Mouse (Mus musculus) MEL (cell line): Measurements from ENCODE around the gene Dpp4. TPM values are rescaled to one million over a fixed set of nuclear protein-coding genes. Genes with fewer than 3 reads are reported as not detected.

ENCODE experiments used
- DNase-seq: peaks from one replicate; pipeline ENCODE4 v3.0.0; 2011; ENCODE audit warnings: low read depth, low spot score
- H3K27ac ChIP-seq: 2 replicates; pipeline ENCODE4 v1.5.1; 2012; ENCODE audit warnings: low read depth, mild to moderate bottlenecking, control low read depth, low read length, moderate library complexity; ENCODE audit not compliant: control insufficient read depth
- H3K27me3 ChIP-seq, 2 experiments: fragments of 150-350 bp in 1 of 2; sonication (generic) in 1 of 2; 2 replicates each; pipeline ENCODE4 v1.6.1; 2012; ENCODE audit warnings: low read length in 2 of 2, mild to moderate bottlenecking in 2 of 2, improper control_type of control experiment in 1 of 2, moderate library complexity in 1 of 2; ENCODE audit not compliant: insufficient read depth in 2 of 2, control insufficient read depth in 1 of 2
- H3K36me3 ChIP-seq, 2 experiments: 2 replicates each; pipeline ENCODE4 v1.6.1; 2012 to 2014; ENCODE audit warnings: low read length in 2 of 2, improper control_type of control experiment in 1 of 2, inconsistent platforms in 1 of 2, mild to moderate bottlenecking in 1 of 2; ENCODE audit not compliant: insufficient read depth in 2 of 2, control insufficient read depth in 1 of 2
- H3K4me1 ChIP-seq, 2 experiments: fragments of 150-350 bp in 1 of 2; sonication (generic) in 1 of 2; 2 replicates each; pipeline ENCODE4 v1.6.1; 2012; ENCODE audit warnings: low read length in 2 of 2, improper control_type of control experiment in 1 of 2, mild to moderate bottlenecking in 1 of 2; ENCODE audit not compliant: insufficient read depth in 2 of 2, control insufficient read depth in 1 of 2
- H3K4me3 ChIP-seq, 2 experiments: fragments of 150-350 bp in 1 of 2; sonication (generic) in 1 of 2; 2 replicates each; pipeline ENCODE4 v1.5.1; 2012; ENCODE audit warnings: low read depth in 2 of 2, low read length in 2 of 2, mild to moderate bottlenecking in 2 of 2, moderate library complexity in 2 of 2, control low read depth in 1 of 2, improper control_type of control experiment in 1 of 2; ENCODE audit not compliant: control insufficient read depth in 1 of 2, insufficient read depth in 1 of 2
- H3K79me2 ChIP-seq: 2 replicates; pipeline ENCODE4 v1.6.1; 2012; ENCODE audit warnings: mild to moderate bottlenecking, low read length, moderate library complexity; ENCODE audit not compliant: control insufficient read depth, poor library complexity, insufficient read depth
- H3K9ac ChIP-seq: 2 replicates; pipeline ENCODE4 v1.6.1; 2012; ENCODE audit warnings: low read depth, mild to moderate bottlenecking, control low read depth, low read length, moderate library complexity; ENCODE audit not compliant: control insufficient read depth, poor library complexity, severe bottlenecking
- H3K9me3 ChIP-seq: fragments of 150-350 bp; sonication (generic); replicated peaks from 2 replicates; pipeline ENCODE4 v1.6.1; 2012; ENCODE audit warnings: mild to moderate bottlenecking, low read length, improper control_type of control experiment, moderate library complexity; ENCODE audit not compliant: insufficient read depth
- BHLHE40 ChIP-seq: IDR thresholded peaks from 2 replicates; pipeline ENCODE4 v1.6.1; 2012; ENCODE audit warnings: low read depth, mild to moderate bottlenecking, inconsistent platforms, low read length, improper control_type of control experiment, borderline replicate concordance
- CHD1 ChIP-seq: IDR thresholded peaks from 2 replicates; pipeline ENCODE4 v1.6.1; 2012; ENCODE audit warnings: low read depth, mild to moderate bottlenecking, inconsistent platforms, low read length, improper control_type of control experiment
- CTCF ChIP-seq, 3 experiments: IDR thresholded peaks in 2 of 3; conservative IDR thresholded peaks in 1 of 3; 2 replicates each; pipeline ENCODE4 v1.5.1; 2011 to 2012; ENCODE audit warnings: low read length in 3 of 3, low read depth in 2 of 3, mild to moderate bottlenecking in 2 of 3, improper control_type of control experiment in 1 of 3, inconsistent platforms in 1 of 3, mixed read lengths in 1 of 3, moderate library complexity in 1 of 3; ENCODE audit not compliant: control insufficient read depth in 1 of 3, insufficient read depth in 1 of 3, poor library complexity in 1 of 3, severe bottlenecking in 1 of 3
- E2F4 ChIP-seq: IDR thresholded peaks from 2 replicates; pipeline ENCODE4 v1.6.1; 2011; ENCODE audit warnings: low read depth, low read length, improper control_type of control experiment, borderline replicate concordance
- ELF1 ChIP-seq: IDR thresholded peaks from 2 replicates; pipeline ENCODE4 v1.6.1; 2014; ENCODE audit warnings: low read depth, mild to moderate bottlenecking, inconsistent platforms, low read length, improper control_type of control experiment, moderate library complexity
- EP300 ChIP-seq, 2 experiments: IDR thresholded peaks; 2 replicates each; pipeline ENCODE4 v1.6.1; 2011; ENCODE audit warnings: improper control_type of control experiment in 2 of 2, low read length in 2 of 2, low read depth in 1 of 2, mild to moderate bottlenecking in 1 of 2
- ETS1 ChIP-seq: IDR thresholded peaks from 2 replicates; pipeline ENCODE4 v1.6.1; 2012; ENCODE audit warnings: low read depth, mild to moderate bottlenecking, inconsistent platforms, low read length, improper control_type of control experiment, moderate library complexity
- GABPA ChIP-seq: IDR thresholded peaks from 2 replicates; pipeline ENCODE4 v1.6.1; 2012; ENCODE audit warnings: low read depth, mild to moderate bottlenecking, inconsistent platforms, low read length, improper control_type of control experiment, moderate library complexity
- GATA1 ChIP-seq: IDR thresholded peaks from 2 replicates; pipeline ENCODE4 v1.6.1; 2011; ENCODE audit warnings: low read depth, low read length, improper control_type of control experiment
- HCFC1 ChIP-seq: IDR thresholded peaks from 2 replicates; pipeline ENCODE4 v1.6.1; 2012; ENCODE audit warnings: low read depth, mild to moderate bottlenecking, inconsistent platforms, low read length, improper control_type of control experiment, moderate library complexity
- JUND ChIP-seq: IDR thresholded peaks from 2 replicates; pipeline ENCODE4 v1.6.1; 2011; ENCODE audit warnings: low read depth, mild to moderate bottlenecking, improper control_type of control experiment, low read length
- KAT2A ChIP-seq: conservative IDR thresholded peaks from 2 replicates; pipeline ENCODE4 v1.6.1; 2012; ENCODE audit warnings: low read depth, low read length, improper control_type of control experiment, inconsistent platforms
- MAX ChIP-seq: IDR thresholded peaks from 2 replicates; pipeline ENCODE4 v1.6.1; 2011; ENCODE audit warnings: low read length, improper control_type of control experiment
- MEF2A ChIP-seq: IDR thresholded peaks from 2 replicates; pipeline ENCODE4 v1.6.1; 2014; ENCODE audit warnings: low read depth, mild to moderate bottlenecking, inconsistent platforms, low read length, improper control_type of control experiment; ENCODE audit not compliant: poor library complexity, insufficient replicate concordance, severe bottlenecking; ENCODE audit errors: extremely low read depth
- MXI1 ChIP-seq: IDR thresholded peaks from 2 replicates; pipeline ENCODE4 v1.6.1; 2011; ENCODE audit warnings: mild to moderate bottlenecking, low read depth, low read length, improper control_type of control experiment
- NELFE ChIP-seq: IDR thresholded peaks from 2 replicates; pipeline ENCODE4 v1.6.1; 2011; ENCODE audit warnings: low read depth, low read length, improper control_type of control experiment
- NRF1 ChIP-seq: IDR thresholded peaks from 2 replicates; pipeline ENCODE4 v1.6.1; 2014; ENCODE audit warnings: low read depth, mild to moderate bottlenecking, inconsistent platforms, low read length, improper control_type of control experiment, moderate library complexity; ENCODE audit not compliant: poor library complexity, insufficient read depth, severe bottlenecking
- POLR2A ChIP-seq, 2 experiments: IDR thresholded peaks; 2 replicates each; pipeline ENCODE4 v1.6.1; 2011 to 2012; ENCODE audit warnings: low read length in 2 of 2, mild to moderate bottlenecking in 2 of 2, control low read depth in 1 of 2, improper control_type of control experiment in 1 of 2, low read depth in 1 of 2, moderate library complexity in 1 of 2; ENCODE audit not compliant: control insufficient read depth in 1 of 2, insufficient read depth in 1 of 2, poor library complexity in 1 of 2
- POLR2AphosphoS2 ChIP-seq: IDR thresholded peaks from 2 replicates; pipeline ENCODE4 v1.6.1; 2011; ENCODE audit warnings: low read length, improper control_type of control experiment
- POLR2AphosphoS5 ChIP-seq: IDR thresholded peaks from 2 replicates; pipeline ENCODE4 v1.6.1; 2012; ENCODE audit warnings: low read depth, borderline replicate concordance, mild to moderate bottlenecking, inconsistent platforms, low read length, moderate library complexity, mixed read lengths
- RAD21 ChIP-seq: IDR thresholded peaks from 2 replicates; pipeline ENCODE4 v1.6.1; 2011; ENCODE audit warnings: mild to moderate bottlenecking, low read depth, low read length, improper control_type of control experiment
- RCOR1 ChIP-seq: IDR thresholded peaks from 2 replicates; pipeline ENCODE4 v1.6.1; 2012; ENCODE audit warnings: low read depth, mild to moderate bottlenecking, inconsistent platforms, low read length, improper control_type of control experiment
- TBP ChIP-seq: IDR thresholded peaks from 2 replicates; pipeline ENCODE4 v1.8.0; 2011; ENCODE audit warnings: low read depth, low read length, improper control_type of control experiment
- TCF12 ChIP-seq: IDR thresholded peaks from 2 replicates; pipeline ENCODE4 v1.6.1; 2014; ENCODE audit warnings: low read depth, mild to moderate bottlenecking, inconsistent platforms, low read length, improper control_type of control experiment, moderate library complexity
- UBTF ChIP-seq: IDR thresholded peaks from 2 replicates; pipeline ENCODE4 v1.6.1; 2012; ENCODE audit warnings: low read depth, mild to moderate bottlenecking, inconsistent platforms, low read length, improper control_type of control experiment, moderate library complexity, borderline replicate concordance; ENCODE audit not compliant: insufficient read depth
- USF1 ChIP-seq: IDR thresholded peaks from 2 replicates; pipeline ENCODE4 v1.6.1; 2014; ENCODE audit warnings: low read depth, mild to moderate bottlenecking, inconsistent platforms, low read length, improper control_type of control experiment, moderate library complexity
- USF2 ChIP-seq, 2 experiments: IDR thresholded peaks; 2 replicates each; pipeline ENCODE4 v1.6.1; 2011 to 2012; ENCODE audit warnings: improper control_type of control experiment in 2 of 2, low read length in 2 of 2, borderline replicate concordance in 1 of 2, inconsistent platforms in 1 of 2, low read depth in 1 of 2, mild to moderate bottlenecking in 1 of 2; ENCODE audit not compliant: insufficient read depth in 1 of 2
- ZC3H11A ChIP-seq: IDR thresholded peaks from 2 replicates; pipeline ENCODE4 v1.6.1; 2012; ENCODE audit warnings: low read depth, mild to moderate bottlenecking, inconsistent platforms, low read length, improper control_type of control experiment
- ZNF384 ChIP-seq: IDR thresholded peaks from 2 replicates; pipeline ENCODE4 v1.6.1; 2012; ENCODE audit warnings: low read depth, mild to moderate bottlenecking, inconsistent platforms, low read length, improper control_type of control experiment
- polyA plus RNA-seq, 2 experiments: library from polyadenylated mRNA; stranded (reverse) in 1 of 2; unstranded in 1 of 2; fragments of >175 nt in 1 of 2; fragments of >200 nt in 1 of 2; gene quantifications; 2 replicates each; pipeline versions ENCODE4 v1.2.1 to v1.2.4; 2012; ENCODE audit warnings: low replicate concordance in 2 of 2, low read depth in 1 of 2; ENCODE audit not compliant: insufficient read length in 2 of 2, insufficient read depth in 1 of 2, missing spikeins in 1 of 2
- total RNA-seq: library from RNA; depleted of rRNA; stranded (reverse); fragments of 300-350 nt; gene quantifications from 2 replicates; pipeline ENCODE4 v1.2.3, GENCODE M21; 2012

The Dpp4 gene
- total and polyA plus RNA-seq, 3 experiments = 40.4 to 99.1 (median 64.1) TPM

- Histone ChIP-seq H3K36me3 (peaks cover 0 to 10% of the 10 kb centered on the region in 2 experiments; a peak in 2 of 4 replicates), H3K9me3 (no peaks in the 10 kb centered on the region), H3K27me3 (no peaks in the 10 kb centered on the region), H3K4me3 (0 out of 4 replicates have a peak overlapping the region, but pooled peaks of 1 of the 2 experiments have one; percentile 4), H3K79me2 (no peaks in the 10 kb centered on the region)
- TF ChIP-seq NRF1 = no peak
- TF ChIP-seq E2F4 = no peak
- no peak for TF ChIP-seq BHLHE40
- TF ChIP-seq MAX = no peak
- no peak for TF ChIP-seq USF1
- TF ChIP-seq POLR2AphosphoS2 = no peak
- TF ChIP-seq GABPA = peak; percentile 42; the same call in 1 of the 2 replicates
- peak in 1 of 2 experiments; percentile 31; a peak in 1 of 4 replicates for TF ChIP-seq EP300 (IDR thresholded peaks at IDR 0.05; ENCODE audit: low read depth in 1 of 2, low read length in 2 of 2)
- TF ChIP-seq POLR2AphosphoS5 = no peak
- TF ChIP-seq POLR2A (IDR thresholded peaks at IDR 0.05; ENCODE audit: control insufficient read depth in 1 of 2, insufficient read depth in 1 of 2, low read depth in 1 of 2, low read length in 2 of 2, poor library complexity in 1 of 2) = no peak
- TF ChIP-seq GATA1 = 0 out of 2 replicates have a peak, but pooled peaks have one; percentile 23
- no peak for TF ChIP-seq USF2 (IDR thresholded peaks at IDR 0.05; ENCODE audit: borderline replicate concordance in 1 of 2, insufficient read depth in 1 of 2, low read depth in 1 of 2, low read length in 2 of 2)
- no peak for TF ChIP-seq NELFE
- TF ChIP-seq TBP = no peak
- 0 out of 2 replicates have a peak, but pooled peaks have one; percentile 12 for TF ChIP-seq ETS1
- TF ChIP-seq, all 39 proteins: peak for 4
- Histone ChIP-seq H3K9ac (no peak overlapping the region), H3K27ac (no peak overlapping the region), H3K4me1 (peaks cover 3 to 5% of the 10 kb centered on the region in 2 experiments; a peak in 2 of 4 replicates)
- peak; percentile 59 for DNase-seq
These were observed 92.5 kb downstream of the Dpp4 start for GRCm38 (mm10) chr2:62319489-62319888.

GRCm38 (mm10) chr2:62316930-62317329 lies 95.1 kb downstream of the Dpp4 start:
- Histone ChIP-seq H3K79me2 (no peaks in the 10 kb centered on the region), H3K27me3 (no peaks in the 10 kb centered on the region), H3K9ac (no peak overlapping the region), H3K27ac (no peak overlapping the region), H3K4me1 (peaks cover 3 to 5% of the 10 kb centered on the region in 2 experiments; a peak in 2 of 4 replicates), H3K36me3 (peaks cover 0 to 10% of the 10 kb centered on the region in 2 experiments; a peak in 2 of 4 replicates), H3K4me3 (no peak overlapping the region), H3K9me3 (no peaks in the 10 kb centered on the region)
- DNase-seq = peak; percentile 84
- peak; percentile 30; the same call in 1 of the 2 replicates for TF ChIP-seq MAX
- peak; percentile 57; the same call in 1 of the 2 replicates for TF ChIP-seq RCOR1
- peak; percentile 79 for TF ChIP-seq GATA1
- TF ChIP-seq MXI1 = peak; percentile 45
- TF ChIP-seq RAD21 = no peak
- no peak for TF ChIP-seq NRF1
- no peak for TF ChIP-seq KAT2A
- peak; percentile 83 for TF ChIP-seq TCF12
- peak; percentile 78 for TF ChIP-seq ETS1
- no peak for TF ChIP-seq ZNF384
- TF ChIP-seq NELFE = no peak
- TF ChIP-seq CHD1 = no peak
- no peak for TF ChIP-seq MEF2A
- peak; percentile 57; the same call in 1 of the 2 replicates for TF ChIP-seq BHLHE40
- TF ChIP-seq EP300 (IDR thresholded peaks at IDR 0.05; ENCODE audit: low read depth in 1 of 2, low read length in 2 of 2) = peak; percentile 77
- TF ChIP-seq JUND = no peak
- no peak for TF ChIP-seq ZC3H11A
- no peak for TF ChIP-seq HCFC1
- no peak for TF ChIP-seq ELF1
- no peak for TF ChIP-seq UBTF
- no peak for TF ChIP-seq CTCF (IDR thresholded peaks at IDR 0.05 in 2 of 3, conservative IDR thresholded peaks at IDR 0.05 in 1 of 3; ENCODE audit: control insufficient read depth in 1 of 3, insufficient read depth in 1 of 3, low read depth in 2 of 3, low read length in 3 of 3, poor library complexity in 1 of 3, severe bottlenecking in 1 of 3)
